Mouse (Mus musculus) MEL (cell line): ENCODE data around the gene Grk3. TPM values are rescaled to one million over a fixed set of nuclear protein-coding genes. Genes with fewer than 3 reads are reported as not detected.

Experiments
- DNase-seq: peaks from one replicate; pipeline ENCODE4 v3.0.0; 2011; ENCODE audit warnings: low read depth, low spot score
- H3K27ac ChIP-seq: 2 replicates; pipeline ENCODE4 v1.5.1; 2012; ENCODE audit warnings: low read depth, mild to moderate bottlenecking, control low read depth, low read length, moderate library complexity; ENCODE audit not compliant: control insufficient read depth
- H3K27me3 ChIP-seq, 2 experiments: fragments of 150-350 bp in 1 of 2; sonication (generic) in 1 of 2; 2 replicates each; pipeline ENCODE4 v1.6.1; 2012; ENCODE audit warnings: low read length in 2 of 2, mild to moderate bottlenecking in 2 of 2, improper control_type of control experiment in 1 of 2, moderate library complexity in 1 of 2; ENCODE audit not compliant: insufficient read depth in 2 of 2, control insufficient read depth in 1 of 2
- H3K36me3 ChIP-seq, 2 experiments: 2 replicates each; pipeline ENCODE4 v1.6.1; 2012 to 2014; ENCODE audit warnings: low read length in 2 of 2, improper control_type of control experiment in 1 of 2, inconsistent platforms in 1 of 2, mild to moderate bottlenecking in 1 of 2; ENCODE audit not compliant: insufficient read depth in 2 of 2, control insufficient read depth in 1 of 2
- H3K4me1 ChIP-seq, 2 experiments: fragments of 150-350 bp in 1 of 2; sonication (generic) in 1 of 2; 2 replicates each; pipeline ENCODE4 v1.6.1; 2012; ENCODE audit warnings: low read length in 2 of 2, improper control_type of control experiment in 1 of 2, mild to moderate bottlenecking in 1 of 2; ENCODE audit not compliant: insufficient read depth in 2 of 2, control insufficient read depth in 1 of 2
- H3K4me3 ChIP-seq, 2 experiments: fragments of 150-350 bp in 1 of 2; sonication (generic) in 1 of 2; 2 replicates each; pipeline ENCODE4 v1.5.1; 2012; ENCODE audit warnings: low read depth in 2 of 2, low read length in 2 of 2, mild to moderate bottlenecking in 2 of 2, moderate library complexity in 2 of 2, control low read depth in 1 of 2, improper control_type of control experiment in 1 of 2; ENCODE audit not compliant: control insufficient read depth in 1 of 2, insufficient read depth in 1 of 2
- H3K79me2 ChIP-seq: 2 replicates; pipeline ENCODE4 v1.6.1; 2012; ENCODE audit warnings: mild to moderate bottlenecking, low read length, moderate library complexity; ENCODE audit not compliant: control insufficient read depth, poor library complexity, insufficient read depth
- H3K9ac ChIP-seq: 2 replicates; pipeline ENCODE4 v1.6.1; 2012; ENCODE audit warnings: low read depth, mild to moderate bottlenecking, control low read depth, low read length, moderate library complexity; ENCODE audit not compliant: control insufficient read depth, poor library complexity, severe bottlenecking
- H3K9me3 ChIP-seq: fragments of 150-350 bp; sonication (generic); replicated peaks from 2 replicates; pipeline ENCODE4 v1.6.1; 2012; ENCODE audit warnings: mild to moderate bottlenecking, low read length, improper control_type of control experiment, moderate library complexity; ENCODE audit not compliant: insufficient read depth
- CHD1 ChIP-seq: IDR thresholded peaks from 2 replicates; pipeline ENCODE4 v1.6.1; 2012; ENCODE audit warnings: low read depth, mild to moderate bottlenecking, inconsistent platforms, low read length, improper control_type of control experiment
- ELF1 ChIP-seq: IDR thresholded peaks from 2 replicates; pipeline ENCODE4 v1.6.1; 2014; ENCODE audit warnings: low read depth, mild to moderate bottlenecking, inconsistent platforms, low read length, improper control_type of control experiment, moderate library complexity
- ETS1 ChIP-seq: IDR thresholded peaks from 2 replicates; pipeline ENCODE4 v1.6.1; 2012; ENCODE audit warnings: low read depth, mild to moderate bottlenecking, inconsistent platforms, low read length, improper control_type of control experiment, moderate library complexity
- GATA1 ChIP-seq: IDR thresholded peaks from 2 replicates; pipeline ENCODE4 v1.6.1; 2011; ENCODE audit warnings: low read depth, low read length, improper control_type of control experiment
- HCFC1 ChIP-seq: IDR thresholded peaks from 2 replicates; pipeline ENCODE4 v1.6.1; 2012; ENCODE audit warnings: low read depth, mild to moderate bottlenecking, inconsistent platforms, low read length, improper control_type of control experiment, moderate library complexity
- KAT2A ChIP-seq: conservative IDR thresholded peaks from 2 replicates; pipeline ENCODE4 v1.6.1; 2012; ENCODE audit warnings: low read depth, low read length, improper control_type of control experiment, inconsistent platforms
- MAFK ChIP-seq: IDR thresholded peaks from 2 replicates; pipeline ENCODE4 v1.6.1; 2011; ENCODE audit warnings: low read depth, mild to moderate bottlenecking, low read length, improper control_type of control experiment, borderline replicate concordance
- MAX ChIP-seq: IDR thresholded peaks from 2 replicates; pipeline ENCODE4 v1.6.1; 2011; ENCODE audit warnings: low read length, improper control_type of control experiment
- MEF2A ChIP-seq: IDR thresholded peaks from 2 replicates; pipeline ENCODE4 v1.6.1; 2014; ENCODE audit warnings: low read depth, mild to moderate bottlenecking, inconsistent platforms, low read length, improper control_type of control experiment; ENCODE audit not compliant: poor library complexity, insufficient replicate concordance, severe bottlenecking; ENCODE audit errors: extremely low read depth
- MXI1 ChIP-seq: IDR thresholded peaks from 2 replicates; pipeline ENCODE4 v1.6.1; 2011; ENCODE audit warnings: mild to moderate bottlenecking, low read depth, low read length, improper control_type of control experiment
- MYB ChIP-seq: IDR thresholded peaks from 2 replicates; pipeline ENCODE4 v1.6.1; 2011; ENCODE audit warnings: mild to moderate bottlenecking, low read depth, low read length, improper control_type of control experiment
- POLR2AphosphoS2 ChIP-seq: IDR thresholded peaks from 2 replicates; pipeline ENCODE4 v1.6.1; 2011; ENCODE audit warnings: low read length, improper control_type of control experiment
- POLR2AphosphoS5 ChIP-seq: IDR thresholded peaks from 2 replicates; pipeline ENCODE4 v1.6.1; 2012; ENCODE audit warnings: low read depth, borderline replicate concordance, mild to moderate bottlenecking, inconsistent platforms, low read length, moderate library complexity, mixed read lengths
- RCOR1 ChIP-seq: IDR thresholded peaks from 2 replicates; pipeline ENCODE4 v1.6.1; 2012; ENCODE audit warnings: low read depth, mild to moderate bottlenecking, inconsistent platforms, low read length, improper control_type of control experiment
- SIN3A ChIP-seq: IDR thresholded peaks from 2 replicates; pipeline ENCODE4 v1.6.1; 2012; ENCODE audit warnings: low read length, improper control_type of control experiment, inconsistent platforms
- TCF12 ChIP-seq: IDR thresholded peaks from 2 replicates; pipeline ENCODE4 v1.6.1; 2014; ENCODE audit warnings: low read depth, mild to moderate bottlenecking, inconsistent platforms, low read length, improper control_type of control experiment, moderate library complexity
- UBTF ChIP-seq: IDR thresholded peaks from 2 replicates; pipeline ENCODE4 v1.6.1; 2012; ENCODE audit warnings: low read depth, mild to moderate bottlenecking, inconsistent platforms, low read length, improper control_type of control experiment, moderate library complexity, borderline replicate concordance; ENCODE audit not compliant: insufficient read depth
- USF2 ChIP-seq, 2 experiments: IDR thresholded peaks; 2 replicates each; pipeline ENCODE4 v1.6.1; 2011 to 2012; ENCODE audit warnings: improper control_type of control experiment in 2 of 2, low read length in 2 of 2, borderline replicate concordance in 1 of 2, inconsistent platforms in 1 of 2, low read depth in 1 of 2, mild to moderate bottlenecking in 1 of 2; ENCODE audit not compliant: insufficient read depth in 1 of 2
- ZC3H11A ChIP-seq: IDR thresholded peaks from 2 replicates; pipeline ENCODE4 v1.6.1; 2012; ENCODE audit warnings: low read depth, mild to moderate bottlenecking, inconsistent platforms, low read length, improper control_type of control experiment
- ZMIZ1 ChIP-seq: IDR thresholded peaks from 2 replicates; pipeline ENCODE4 v1.6.1; 2012; ENCODE audit warnings: low read depth, mild to moderate bottlenecking, inconsistent platforms, low read length, improper control_type of control experiment, moderate library complexity
- polyA plus RNA-seq, 2 experiments: library from polyadenylated mRNA; stranded (reverse) in 1 of 2; unstranded in 1 of 2; fragments of >175 nt in 1 of 2; fragments of >200 nt in 1 of 2; gene quantifications; 2 replicates each; pipeline versions ENCODE4 v1.2.1 to v1.2.4; 2012; ENCODE audit warnings: low replicate concordance in 2 of 2, low read depth in 1 of 2; ENCODE audit not compliant: insufficient read length in 2 of 2, insufficient read depth in 1 of 2, missing spikeins in 1 of 2
- total RNA-seq: library from RNA; depleted of rRNA; stranded (reverse); fragments of 300-350 nt; gene quantifications from 2 replicates; pipeline ENCODE4 v1.2.3, GENCODE M21; 2012; rRNA removed

Gene Grk3
- total and polyA plus RNA-seq, 3 experiments, result not detected

- TF ChIP-seq USF2 (IDR thresholded peaks at IDR 0.05; ENCODE audit: borderline replicate concordance in 1 of 2, insufficient read depth in 1 of 2, low read depth in 1 of 2, low read length in 2 of 2), result no peak
- H3K79me2 ChIP-seq, result no peaks in the 10 kb centered on the region
- no peaks in the 10 kb centered on the region for H3K9me3 ChIP-seq
- H3K27me3 ChIP-seq, result no peaks in the 10 kb centered on the region
- no peak overlapping the region for H3K27ac ChIP-seq
- H3K9ac ChIP-seq, result no peak overlapping the region
- no peak for DNase-seq
- H3K4me3 ChIP-seq, result no peak overlapping the region
- H3K4me1 ChIP-seq, result no peaks in the 10 kb centered on the region
- H3K36me3 ChIP-seq, result no peaks in the 10 kb centered on the region
Measured at GRCm38 (mm10) chr5:112868620-112869019, 147.0 kb downstream of the Grk3 start.

- Histone ChIP-seq H3K4me3 (no peak overlapping the region), H3K27me3 (no peaks in the 10 kb centered on the region), H3K9me3 (no peaks in the 10 kb centered on the region), H3K9ac (no peak overlapping the region), H3K79me2 (no peaks in the 10 kb centered on the region), H3K36me3 (no peaks in the 10 kb centered on the region), H3K27ac (no peak overlapping the region), H3K4me1 (no peaks in the 10 kb centered on the region)
- no peak for DNase-seq
- TF ChIP-seq MYB, result no peak
- TF ChIP-seq ELF1, result no peak
- TF ChIP-seq POLR2AphosphoS5, result no peak
- TF ChIP-seq ZMIZ1, result no peak
- no peak for TF ChIP-seq MEF2A
- TF ChIP-seq ZC3H11A, result no peak
- TF ChIP-seq GATA1, result no peak
- TF ChIP-seq CHD1, result no peak
- TF ChIP-seq MAFK, result no peak
- TF ChIP-seq HCFC1, result no peak
- no peak for TF ChIP-seq TCF12
- TF ChIP-seq SIN3A, result no peak
- no peak for TF ChIP-seq POLR2AphosphoS2
- no peak for TF ChIP-seq KAT2A
- no peak for TF ChIP-seq ETS1
- TF ChIP-seq MAX, result no peak
- TF ChIP-seq UBTF, result no peak
- TF ChIP-seq MXI1, result no peak
- no peak for TF ChIP-seq RCOR1
Measured at GRCm38 (mm10) chr5:112864719-112865367, 150.7 kb downstream of the Grk3 start.

Other genes with a start within 250 kb of the Grk3 start
- not detected in 2 replicates for gene Myo18b, start 119.4 kb downstream of the Grk3 start, total RNA-seq
- not detected for gene Myo18b, start 119.4 kb downstream of the Grk3 start, polyA plus RNA-seq
- not detected in 2 replicates for gene Crybb2, start 54.3 kb upstream of the Grk3 start, total RNA-seq
- gene Crybb2, start 54.3 kb upstream of the Grk3 start, polyA plus RNA-seq, result not detected
- gene Crybb3, start 65.8 kb upstream of the Grk3 start, total RNA-seq, result not detected in 2 replicates
- not detected for gene Crybb3, start 65.8 kb upstream of the Grk3 start, polyA plus RNA-seq
- gene 2900026A02Rik, start 205.4 kb upstream of the Grk3 start, total RNA-seq, result not detected in 2 replicates
- not detected for gene 2900026A02Rik, start 205.4 kb upstream of the Grk3 start, polyA plus RNA-seq
- gene Tmem211, start 211.1 kb upstream of the Grk3 start, total RNA-seq, result not detected in 2 replicates
- not detected for gene Tmem211, start 211.1 kb upstream of the Grk3 start, polyA plus RNA-seq